Mouse (Mus musculus): ENCODE results near the gene Tsku. TPM values are rescaled to one million over a fixed set of nuclear protein-coding genes. Genes with fewer than 3 reads are reported as not detected.
A peak's percentile ranks its signal among the peaks of the same experiment; 100 is the strongest.

Gene Tsku
- polyA plus RNA-seq, 1 experiment from 2014 or later: 9.1 TPM

DNA sequence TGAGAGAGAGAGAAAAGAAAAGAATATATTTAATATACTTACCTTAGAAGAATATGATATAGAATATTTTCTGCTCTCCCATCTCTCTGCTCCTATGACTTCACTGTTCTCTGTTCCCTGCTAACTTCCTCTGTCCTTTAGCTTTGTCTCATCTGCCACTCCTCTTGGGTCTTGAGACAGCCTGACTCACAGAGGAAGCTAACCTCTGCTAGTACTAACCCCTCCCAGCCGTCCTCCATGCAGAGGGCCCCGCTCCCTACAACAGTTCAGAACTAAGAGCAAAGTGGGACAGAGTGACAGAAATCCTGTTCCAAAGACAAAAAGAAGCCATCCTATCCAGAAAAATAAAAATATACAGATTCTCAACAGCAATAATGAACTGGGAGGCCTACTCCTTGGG is 40.0 kb downstream of the Tsku start, which contains the start of gene Acer3:
Gene Acer3 (minus strand): TSS at position 126 of the 400 bp plus-strand sequence.
- H3K4me3 ChIP-seq: no peak within 1 kb of the TSS
- H3K9ac ChIP-seq: no peak within 1 kb of the TSS
- H3K27me3 ChIP-seq: 0 out of 2 replicates have a peak, but pooled peaks cover 3% of the 10 kb centered on the region
- 87% methylated on average over 2 of the region's 2 CpGs for WGBS
- ATAC-seq (ENCODE audit: low FRiP score): no peak
- no peak within 1 kb of the TSS for H3K4me2 ChIP-seq
- no peaks in the 10 kb centered on the region for H3K9me3 ChIP-seq
- no peaks in the 10 kb centered on the region for H3K36me3 ChIP-seq
- no peak within 1 kb of the TSS for H3K27ac ChIP-seq
- H3K4me1 ChIP-seq (replicated peaks): peaks cover 14% of the 10 kb centered on the region

DNA sequence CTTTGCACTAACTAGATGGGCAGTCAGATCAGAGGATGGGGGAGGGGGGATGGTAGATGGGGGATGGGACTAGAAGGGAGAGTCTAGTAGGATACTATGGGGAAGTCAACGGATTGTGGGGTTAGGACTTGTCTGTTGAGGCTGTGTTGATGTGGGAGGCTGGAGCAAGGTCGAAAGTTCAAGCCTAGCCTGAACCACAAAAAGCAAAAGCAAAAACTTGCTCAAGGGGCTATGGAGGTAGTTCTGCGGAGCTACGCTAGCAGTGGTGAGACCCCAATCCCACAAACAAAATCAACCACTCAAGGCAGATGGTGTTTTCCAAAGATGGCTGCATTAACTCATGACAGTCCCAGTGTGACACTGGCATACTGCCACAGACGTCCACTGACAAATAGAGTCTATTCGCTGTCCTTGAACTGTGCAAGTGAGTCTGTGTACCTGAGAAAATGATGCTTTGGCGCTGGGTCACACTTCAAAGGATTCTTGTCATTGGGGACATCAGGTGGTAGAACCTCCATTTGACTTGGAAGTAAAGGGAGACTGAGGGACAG is 41.0 kb downstream of the Tsku start:
- no peak for ATAC-seq (ENCODE audit: low FRiP score)
- no peak overlapping the region for H3K4me3 ChIP-seq
- no peak overlapping the region for H3K27ac ChIP-seq
- no peaks in the 10 kb centered on the region for H3K9me3 ChIP-seq
- no peak overlapping the region for H3K4me2 ChIP-seq
- H3K4me1 ChIP-seq (replicated peaks): peaks cover 14% of the 10 kb centered on the region
- H3K27me3 ChIP-seq: 0 out of 2 replicates have a peak, but pooled peaks cover 3% of the 10 kb centered on the region
- H3K36me3 ChIP-seq: no peaks in the 10 kb centered on the region
- 85% methylated on average over 7 of the region's 7 CpGs for WGBS
- H3K9ac ChIP-seq: no peak overlapping the region

DNA sequence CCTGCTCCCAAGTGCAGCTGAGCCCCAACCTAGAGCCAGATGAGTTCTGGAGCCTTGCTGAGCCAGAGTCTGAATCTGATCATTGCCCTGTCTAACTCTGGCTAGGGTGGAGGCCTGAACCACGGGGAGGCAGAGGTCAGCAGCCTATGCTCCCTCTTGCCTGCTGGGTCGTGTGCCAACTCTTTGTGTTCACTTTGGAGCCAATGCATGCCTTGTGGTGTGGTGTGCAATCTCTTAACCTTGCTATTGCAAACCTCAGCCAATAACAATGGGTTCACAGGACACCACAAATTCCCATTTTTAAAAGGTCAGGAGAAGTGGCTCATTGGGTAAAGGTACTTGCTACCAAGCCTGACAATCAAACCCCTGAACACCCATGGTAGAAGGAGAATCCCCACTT is 44.6 kb downstream of the Tsku start:
- 38% methylated on average over 2 of the region's 2 CpGs for WGBS
- no peak overlapping the region for H3K27ac ChIP-seq
- no peak for ATAC-seq (ENCODE audit: low FRiP score)
- no peak overlapping the region for H3K9ac ChIP-seq
- H3K36me3 ChIP-seq: no peaks in the 10 kb centered on the region
- H3K4me1 ChIP-seq (replicated peaks): no peaks in the 10 kb centered on the region
- H3K4me3 ChIP-seq: no peak overlapping the region
- peaks cover 3% of the 10 kb centered on the region; the same call in 1 of the 2 replicates for H3K27me3 ChIP-seq
- no peak overlapping the region for H3K4me2 ChIP-seq
- no peaks in the 10 kb centered on the region for H3K9me3 ChIP-seq

DNA sequence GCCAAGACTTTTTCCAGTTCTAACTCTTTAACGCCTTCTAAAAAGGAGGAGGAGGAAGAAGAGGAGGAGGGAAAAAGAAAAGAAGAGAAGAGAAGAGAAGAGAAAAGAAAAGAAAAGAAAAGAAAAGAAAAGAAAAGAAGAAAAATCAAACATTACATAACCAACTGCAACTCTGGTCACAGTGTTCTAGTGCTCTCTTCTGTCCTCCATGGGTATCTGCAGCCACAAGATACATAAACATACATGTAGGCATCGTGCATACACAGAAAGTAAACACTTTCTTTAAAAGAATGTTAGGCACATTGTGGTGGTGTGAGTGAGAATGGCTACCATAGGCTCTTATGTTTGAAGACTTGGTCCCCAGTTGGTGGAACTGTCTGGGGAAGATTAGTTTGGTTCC is 46.0 kb downstream of the Tsku start:
- no peak overlapping the region for H3K9ac ChIP-seq
- no peak overlapping the region for H3K27ac ChIP-seq
- H3K27me3 ChIP-seq: peaks cover 3% of the 10 kb centered on the region; the same call in 1 of the 2 replicates
- no peak for ATAC-seq (ENCODE audit: low FRiP score)
- H3K36me3 ChIP-seq: no peaks in the 10 kb centered on the region
- no peaks in the 10 kb centered on the region for H3K9me3 ChIP-seq
- H3K4me2 ChIP-seq: no peak overlapping the region
- no peak overlapping the region for H3K4me3 ChIP-seq
- 86% methylated on average over 2 of the region's 2 CpGs for WGBS
- H3K4me1 ChIP-seq (replicated peaks): no peaks in the 10 kb centered on the region

DNA sequence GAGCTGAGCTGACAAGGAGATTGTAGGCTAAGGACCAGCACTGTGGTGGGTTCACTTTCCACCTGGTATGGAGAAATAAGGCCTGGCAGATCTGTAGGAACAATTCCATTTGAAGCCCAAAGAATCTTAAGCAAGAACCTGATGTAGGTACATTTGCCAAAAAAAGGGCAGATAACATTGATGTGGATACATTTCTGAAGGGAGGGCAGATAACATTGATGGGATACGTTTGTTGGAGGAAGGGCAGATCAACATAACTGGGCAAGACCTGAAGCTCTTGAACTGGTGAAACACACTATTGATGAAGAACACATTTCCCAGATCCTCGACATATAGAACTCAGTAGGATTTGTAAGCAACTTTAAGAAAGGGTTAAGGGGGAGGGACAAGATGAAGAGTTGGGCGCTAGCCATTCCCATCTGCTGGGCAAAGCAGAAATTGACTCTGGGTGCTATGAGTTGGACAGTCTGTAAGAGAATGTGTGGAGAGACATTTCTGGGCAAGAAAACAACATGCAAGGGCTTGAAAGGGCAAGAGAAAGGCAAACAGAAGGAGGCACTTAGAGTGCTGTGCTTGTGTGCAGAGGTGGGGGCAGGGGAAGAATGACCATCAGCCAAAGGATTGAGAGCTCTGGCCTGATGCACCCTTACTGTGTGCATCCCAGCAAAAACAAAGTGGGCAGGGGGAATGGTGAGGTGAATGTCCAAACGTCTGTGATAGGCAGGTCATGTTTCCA is 48.8 kb downstream of the Tsku start:
- H3K4me2 ChIP-seq: no peak overlapping the region
- no peaks in the 10 kb centered on the region for H3K36me3 ChIP-seq
- H3K27me3 ChIP-seq: peaks cover 3% of the 10 kb centered on the region; the same call in 1 of the 2 replicates
- no peak overlapping the region for H3K9ac ChIP-seq
- WGBS: 77% methylated on average over 4 of the region's 4 CpGs
- no peak for ATAC-seq (ENCODE audit: low FRiP score)
- H3K4me1 ChIP-seq (replicated peaks): peaks cover 14% of the 10 kb centered on the region
- no peak overlapping the region for H3K4me3 ChIP-seq
- H3K9me3 ChIP-seq: no peaks in the 10 kb centered on the region
- no peak overlapping the region for H3K27ac ChIP-seq

DNA sequence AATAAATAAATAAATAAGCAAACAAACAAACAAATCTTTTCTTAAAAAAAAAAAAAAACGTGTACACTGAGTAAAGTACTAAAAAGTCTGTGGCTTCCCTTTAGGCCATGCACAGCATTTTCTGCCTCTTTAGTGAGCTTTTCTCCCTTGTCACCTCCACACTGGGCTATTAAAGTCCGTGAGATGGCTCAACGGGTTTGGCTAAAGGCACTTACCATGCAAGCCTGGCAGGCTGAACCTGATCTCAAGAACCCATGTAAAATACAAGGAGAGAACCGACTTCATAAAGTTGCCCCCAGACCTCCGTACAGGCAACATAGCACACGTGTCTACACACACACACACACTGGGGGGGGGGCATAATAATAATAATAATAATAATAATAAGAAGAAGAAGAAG is 50.9 kb downstream of the Tsku start:
- ATAC-seq (ENCODE audit: low FRiP score): no peak
- Histone ChIP-seq H3K36me3 (no peaks in the 10 kb centered on the region), H3K9me3 (no peaks in the 10 kb centered on the region), H3K27ac (no peak overlapping the region), H3K27me3 (peaks cover 3% of the 10 kb centered on the region; the same call in 1 of the 2 replicates), H3K4me3 (no peak overlapping the region), H3K4me1 (replicated peaks) (peaks cover 14% of the 10 kb centered on the region), H3K4me2 (no peak overlapping the region), H3K9ac (no peak overlapping the region)
- WGBS: 72% methylated on average over 6 of the region's 6 CpGs

DNA sequence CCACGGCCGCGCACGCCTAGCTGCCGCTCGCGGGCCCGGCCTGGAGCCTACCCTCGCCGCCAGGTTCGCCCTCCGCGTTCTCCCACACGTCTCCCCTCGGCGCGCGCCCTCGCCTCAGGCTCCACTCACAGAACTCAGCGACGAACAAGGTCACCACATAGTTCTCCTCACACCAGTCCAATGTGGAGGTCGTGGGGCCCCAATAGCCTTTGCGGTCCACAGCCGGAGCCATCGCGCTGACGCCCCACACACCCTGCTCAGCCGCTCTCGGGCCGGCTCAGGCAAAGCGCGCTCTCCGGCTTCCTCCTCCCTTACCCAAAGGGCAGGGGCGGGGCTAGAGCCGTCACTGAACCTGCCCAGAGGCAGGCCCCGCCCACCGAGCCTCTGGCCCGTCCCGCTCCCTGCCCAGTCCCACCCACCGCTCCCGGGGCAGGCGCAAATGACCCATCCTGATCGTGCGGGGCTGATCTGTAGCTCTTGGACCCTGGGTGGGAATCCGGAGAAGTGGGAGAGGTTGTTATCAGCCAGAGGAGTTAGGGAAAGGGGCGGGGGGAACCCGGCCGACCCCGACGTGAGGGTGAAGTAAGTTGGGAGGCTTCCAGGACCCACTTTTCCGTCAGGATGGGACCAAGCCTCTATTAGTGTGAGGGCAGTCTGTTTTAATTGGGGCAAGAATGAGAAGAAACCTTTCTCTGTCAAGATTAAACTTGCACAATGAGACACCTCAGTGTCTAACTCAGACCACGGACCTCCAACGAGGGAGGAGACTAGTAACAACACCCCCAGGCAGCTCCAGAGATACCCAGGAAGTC is 51.7 kb downstream of the Tsku start:
- peaks cover 3% of the 10 kb centered on the region; the same call in 1 of the 2 replicates for H3K27me3 ChIP-seq
- WGBS: under 1% methylated on average over 53 of the region's 53 CpGs
- ATAC-seq (ENCODE audit: low FRiP score): peak; percentile 99
- H3K4me1 ChIP-seq (replicated peaks): peaks cover 14% of the 10 kb centered on the region
- peak overlapping the region; percentile 88 for H3K9ac ChIP-seq
- H3K36me3 ChIP-seq: no peaks in the 10 kb centered on the region
- H3K9me3 ChIP-seq: no peaks in the 10 kb centered on the region
- peak overlapping the region; percentile 88 for H3K4me3 ChIP-seq
- H3K27ac ChIP-seq: peak overlapping the region; percentile 72
- peak overlapping the region; percentile 85 for H3K4me2 ChIP-seq

DNA sequence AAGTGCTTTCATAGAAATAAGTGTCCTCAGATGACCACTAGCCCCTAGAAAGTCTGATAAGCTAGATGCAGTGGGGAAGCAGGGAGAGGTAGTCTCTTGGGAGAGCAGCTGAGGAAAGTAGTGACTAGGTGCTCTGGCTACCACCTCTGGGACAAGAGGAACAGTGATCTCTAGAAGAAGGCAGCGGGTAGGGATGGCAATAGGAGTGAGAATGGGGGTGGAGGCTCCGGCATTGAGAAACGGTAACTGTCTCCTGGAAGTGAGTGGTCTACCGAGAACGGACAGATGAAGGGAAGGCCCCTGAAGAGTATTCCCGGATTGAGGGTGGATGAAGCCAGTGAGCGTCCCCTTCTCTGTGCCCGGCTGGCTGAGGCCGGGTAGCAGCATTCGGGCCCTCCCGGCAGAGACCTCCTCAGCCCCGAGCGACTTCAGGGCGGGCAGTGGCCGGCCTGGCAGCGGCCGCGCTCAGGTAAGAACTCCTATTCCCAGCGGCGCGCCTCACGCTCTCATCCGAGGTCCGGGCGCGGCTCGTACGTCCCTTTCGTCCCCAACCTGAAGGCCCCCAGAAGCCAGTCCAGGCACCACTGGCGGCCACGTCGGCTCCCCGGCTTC is 52.4 kb downstream of the Tsku start:
- no peaks in the 10 kb centered on the region for H3K36me3 ChIP-seq
- H3K9ac ChIP-seq: peak overlapping the region; percentile 88
- H3K4me3 ChIP-seq: peak overlapping the region; percentile 88
- peaks cover 3% of the 10 kb centered on the region; the same call in 1 of the 2 replicates for H3K27me3 ChIP-seq
- peak; percentile 81; the same call in 1 of the 2 replicates for ATAC-seq (ENCODE audit: low FRiP score)
- H3K27ac ChIP-seq: peak overlapping the region; percentile 72
- H3K4me1 ChIP-seq (replicated peaks): peaks cover 14% of the 10 kb centered on the region
- peak overlapping the region; percentile 85 for H3K4me2 ChIP-seq
- WGBS: under 1% methylated on average over 31 of the region's 33 CpGs
- no peaks in the 10 kb centered on the region for H3K9me3 ChIP-seq

DNA sequence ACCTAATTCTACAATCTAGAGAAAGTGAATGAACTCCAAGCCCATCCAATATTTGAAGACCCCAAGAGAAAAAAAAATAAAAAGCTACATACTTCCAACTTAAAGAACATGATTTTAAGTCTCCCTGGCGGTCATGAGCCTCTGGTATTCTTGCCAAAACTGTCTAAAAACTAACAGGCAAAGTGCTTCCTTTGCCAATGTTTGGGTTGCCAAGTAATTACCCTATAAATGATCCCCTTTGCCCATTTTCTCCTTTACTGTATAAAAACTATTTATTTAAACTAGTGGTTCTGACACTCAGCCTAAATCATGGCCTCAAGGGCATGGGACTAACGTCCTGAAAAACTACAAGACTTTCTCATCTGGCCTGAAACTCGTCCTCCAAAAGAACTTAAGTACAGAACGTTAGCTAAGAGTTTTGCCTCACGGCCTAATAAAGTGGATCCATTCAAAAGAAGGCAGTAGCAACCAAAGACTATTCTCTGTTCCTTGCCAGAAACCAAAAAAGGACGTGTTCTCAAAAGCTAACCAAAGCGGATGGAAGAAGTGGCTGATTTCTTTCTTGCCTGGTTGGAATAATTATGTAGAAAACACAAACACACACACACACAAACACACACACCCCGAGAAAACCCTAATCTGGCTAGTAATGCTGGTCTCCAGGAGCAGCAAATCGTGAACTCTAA is 53.1 kb downstream of the Tsku start:
- 51% methylated on average over 9 of the region's 9 CpGs for WGBS
- H3K4me3 ChIP-seq: peak overlapping the region; percentile 88
- H3K9ac ChIP-seq: peak overlapping the region; percentile 88
- H3K27ac ChIP-seq: no peak overlapping the region
- no peak for ATAC-seq (ENCODE audit: low FRiP score)
- peak overlapping the region; percentile 85 for H3K4me2 ChIP-seq
- no peaks in the 10 kb centered on the region for H3K36me3 ChIP-seq
- 0 out of 2 replicates have a peak, but pooled peaks cover 3% of the 10 kb centered on the region for H3K27me3 ChIP-seq
- H3K9me3 ChIP-seq: no peaks in the 10 kb centered on the region
- peaks cover 14% of the 10 kb centered on the region for H3K4me1 ChIP-seq (replicated peaks)

DNA sequence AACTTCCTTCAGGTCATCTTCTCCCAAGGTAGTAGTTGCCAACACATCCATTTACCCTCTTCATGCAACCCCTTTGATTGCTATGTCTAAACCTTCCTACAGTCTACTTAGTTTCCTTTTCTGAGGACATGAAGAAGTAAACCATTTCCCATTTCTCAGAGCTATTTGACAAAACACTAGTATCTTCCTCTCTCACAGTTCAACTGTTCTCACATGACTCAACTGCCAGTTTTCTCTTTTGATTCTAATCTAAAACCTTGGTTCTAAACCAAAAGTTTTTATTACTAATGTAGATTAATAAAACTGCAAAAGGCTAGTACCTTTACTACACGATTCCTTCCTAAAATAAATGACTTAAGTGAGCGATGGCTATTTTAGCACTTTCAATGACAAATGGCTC is 53.7 kb downstream of the Tsku start:
- WGBS: 95% methylated on average over 2 of the region's 2 CpGs
- no peaks in the 10 kb centered on the region for H3K36me3 ChIP-seq
- H3K9me3 ChIP-seq: no peaks in the 10 kb centered on the region
- no peak overlapping the region for H3K27ac ChIP-seq
- 0 out of 2 replicates have a peak, but pooled peaks cover under 1% of the 10 kb centered on the region for H3K27me3 ChIP-seq
- peaks cover 14% of the 10 kb centered on the region for H3K4me1 ChIP-seq (replicated peaks)
- H3K9ac ChIP-seq: no peak overlapping the region
- 0 out of 2 replicates have a peak overlapping the region, but pooled peaks have one; percentile 85 for H3K4me2 ChIP-seq
- no peak for ATAC-seq (ENCODE audit: low FRiP score)
- no peak overlapping the region for H3K4me3 ChIP-seq

Measured in hindbrain, embryonic 13.5 days (tissue).